Comparison of ENCODE assay signal across 29 mouse cellular contexts in genomic region chr1:89477033-89477432, GRCm38 (mm10). TPM values are rescaled to one million over a fixed set of nuclear protein-coding genes. Genes with fewer than 3 reads are reported as not detected.
A peak's percentile ranks its signal among the peaks of the same experiment; 100 is the strongest.
DNase-seq lines count a peak whose midpoint lies in the region; ATAC-seq and TF ChIP-seq lines count a peak whose summit lies in the region.
"Had no signal": no experiment of that assay in that cellular context is flagged by ENCODE, and none has a peak within 500 bp of the region (broad histone marks: within the 10 kb centered on the region; RNA-seq: fewer than 3 reads in every experiment).

No protein-coding gene starts in this region.

- no peaks in the 10 kb centered on the region for H3K9me3 ChIP-seq in hindbrain, embryonic 16.5 days (ENCODE audit: control insufficient read depth, low read length)
- no peaks in the 10 kb centered on the region for H3K9me3 ChIP-seq in hindbrain, embryonic 11.5 days (ENCODE audit: control insufficient read depth, low read length)
- H3K9me3 ChIP-seq in intestine, postnatal 0 days (ENCODE audit: control insufficient read depth), result no peaks in the 10 kb centered on the region
- H3K9me3 ChIP-seq in kidney, postnatal 0 days (replicated peaks; ENCODE audit: low read length), result no peaks in the 10 kb centered on the region
- H3K9me3 ChIP-seq in midbrain, embryonic 16.5 days (replicated peaks; ENCODE audit: control insufficient read depth, low read length, poor library complexity, severe bottlenecking), result no peaks in the 10 kb centered on the region
- H3K9me3 ChIP-seq: embryonic facial prominence, embryonic 12.5 days; heart, embryonic 13.5 days; hindbrain, embryonic 10.5 days; limb, embryonic 15.5 days; liver, embryonic 13.5 days; midbrain, embryonic 13.5 days had no signal

- no peak overlapping the region for H3K4me2 ChIP-seq in hindbrain, embryonic 16.5 days (ENCODE audit: low read length)
- H3K4me2 ChIP-seq in hindbrain, embryonic 11.5 days (replicated peaks; ENCODE audit: low read depth, low read length), result no peak overlapping the region
- H3K4me2 ChIP-seq in intestine, postnatal 0 days (replicated peaks; ENCODE audit: low read depth), result no peak overlapping the region
- H3K4me2 ChIP-seq in kidney, postnatal 0 days (ENCODE audit: low read length), result no peak overlapping the region
- H3K4me2 ChIP-seq in midbrain, embryonic 16.5 days (ENCODE audit: low read length), result no peak overlapping the region
- H3K4me2 ChIP-seq: embryonic facial prominence, embryonic 12.5 days; heart, embryonic 13.5 days; limb, embryonic 15.5 days; liver, embryonic 13.5 days; midbrain, embryonic 13.5 days had no signal

- H3K27ac ChIP-seq in hindbrain, embryonic 16.5 days (ENCODE audit: low read depth, low read length), result no peak overlapping the region
- H3K27ac ChIP-seq in hindbrain, embryonic 11.5 days (ENCODE audit: low read depth, low read length), result no peak overlapping the region
- peak overlapping the region; percentile 80 for H3K27ac ChIP-seq in intestine, postnatal 0 days (ENCODE audit: low read depth, low read length)
- H3K27ac ChIP-seq in kidney, postnatal 0 days, result no peak overlapping the region; the same call in 1 of the 2 replicates
- peak overlapping the region; percentile 88 for H3K27ac ChIP-seq in small intestine, adult 2 months (ENCODE audit: insufficient read depth, low read depth, low read length)
- no peak overlapping the region for H3K27ac ChIP-seq in midbrain, embryonic 16.5 days (ENCODE audit: low read length)
- H3K27ac ChIP-seq: embryonic facial prominence, embryonic 12.5 days; gastrocnemius, adult 2 months; heart, embryonic 13.5 days; hindbrain, embryonic 10.5 days; hindbrain, postnatal 0 days; limb, embryonic 15.5 days; liver, embryonic 13.5 days; macrophage; midbrain, embryonic 13.5 days had no signal

- DNase-seq in hindbrain, embryonic 11.5 days (ENCODE audit: low spot score), result no peak
- DNase-seq in kidney, postnatal 0 days (ENCODE audit: low spot score), result no peak
- no peak for DNase-seq in thymus, postnatal 14 days
- no peak for DNase-seq in heart, postnatal 10 days
- DNase-seq: adrenal gland, adult 2 months; cerebellum, adult 8-10 months; cerebellum, postnatal 36 days; embryo, embryonic 11 days; gastrocnemius, adult 2 months; heart, postnatal 14 days; liver, embryonic 13.5 days; lung, adult 18-20 months; right cerebral cortex, postnatal 25 days; spleen, adult 18-20 months had no signal

- intact Hi-C loops in heart, postnatal 10 days (cut with DNase I), result no loop called here

- no peaks in the 10 kb centered on the region for H3K27me3 ChIP-seq in hindbrain, embryonic 16.5 days (replicated peaks; ENCODE audit: control insufficient read depth, insufficient read depth, low read length)
- no peaks in the 10 kb centered on the region for H3K27me3 ChIP-seq in hindbrain, embryonic 11.5 days (ENCODE audit: control insufficient read depth, insufficient read depth, low read length)
- H3K27me3 ChIP-seq in intestine, postnatal 0 days (replicated peaks; ENCODE audit: control insufficient read depth, insufficient read depth, low read length), result no peaks in the 10 kb centered on the region
- H3K27me3 ChIP-seq in kidney, postnatal 0 days (ENCODE audit: insufficient read depth, low read length), result no peaks in the 10 kb centered on the region
- no peaks in the 10 kb centered on the region for H3K27me3 ChIP-seq in small intestine, adult 2 months (ENCODE audit: control insufficient read depth, insufficient read depth, low read length)
- no peaks in the 10 kb centered on the region for H3K27me3 ChIP-seq in midbrain, embryonic 16.5 days (ENCODE audit: control insufficient read depth, insufficient read depth, low read depth, low read length)
- H3K27me3 ChIP-seq: CH12.LX; embryonic facial prominence, embryonic 12.5 days; heart, embryonic 13.5 days; limb, embryonic 15.5 days; liver, embryonic 13.5 days; midbrain, embryonic 13.5 days had no signal

- no peak for TF ChIP-seq POLR2A in small intestine, adult 2 months (IDR thresholded peaks at IDR 0.05; ENCODE audit: low read depth, low read length)

- H3K4me3 ChIP-seq in hindbrain, embryonic 16.5 days (ENCODE audit: low read length), result no peak overlapping the region
- no peak overlapping the region for H3K4me3 ChIP-seq in hindbrain, embryonic 11.5 days (ENCODE audit: low read depth, low read length)
- H3K4me3 ChIP-seq in intestine, postnatal 0 days (ENCODE audit: low read depth, low read length), result no peak overlapping the region
- H3K4me3 ChIP-seq in kidney, postnatal 0 days (replicated peaks; ENCODE audit: low read depth, low read length), result no peak overlapping the region
- H3K4me3 ChIP-seq in small intestine, adult 2 months (ENCODE audit: low read depth, low read length), result no peak overlapping the region
- no peak overlapping the region for H3K4me3 ChIP-seq in midbrain, embryonic 16.5 days (ENCODE audit: low read depth, low read length)
- H3K4me3 ChIP-seq: embryonic facial prominence, embryonic 12.5 days; gastrocnemius, adult 2 months; heart, embryonic 13.5 days; hindbrain, embryonic 10.5 days; limb, embryonic 15.5 days; liver, embryonic 13.5 days; midbrain, embryonic 13.5 days had no signal

- WGBS in hindbrain, embryonic 16.5 days, result 94% methylated on average over 5 of the region's 5 CpGs
- WGBS in hindbrain, embryonic 11.5 days, result 92% methylated on average over 5 of the region's 5 CpGs
- WGBS in intestine, postnatal 0 days, result 45% methylated on average over 5 of the region's 5 CpGs
- WGBS in kidney, postnatal 0 days, result 68% methylated on average over 5 of the region's 5 CpGs
- WGBS in small intestine, adult 2 months, result 40% methylated on average over 5 of the region's 5 CpGs
- WGBS in midbrain, embryonic 16.5 days, result 94% methylated on average over 5 of the region's 5 CpGs

- H3K4me1 ChIP-seq in hindbrain, embryonic 16.5 days (ENCODE audit: control insufficient read depth, insufficient read depth, low read depth, low read length), result peaks cover 10% of the 10 kb centered on the region
- peaks cover 4% of the 10 kb centered on the region; the same call in 1 of the 2 replicates for H3K4me1 ChIP-seq in hindbrain, embryonic 11.5 days (replicated peaks; ENCODE audit: control insufficient read depth, insufficient read depth, low read length)
- H3K4me1 ChIP-seq in intestine, postnatal 0 days (replicated peaks; ENCODE audit: control insufficient read depth, insufficient read depth, low read length), result peaks cover 19% of the 10 kb centered on the region
- H3K4me1 ChIP-seq in kidney, postnatal 0 days (replicated peaks; ENCODE audit: insufficient read depth, low read length), result peaks cover 9% of the 10 kb centered on the region; the same call in 1 of the 2 replicates
- peaks cover 73% of the 10 kb centered on the region for H3K4me1 ChIP-seq in small intestine, adult 2 months (ENCODE audit: control insufficient read depth, insufficient read depth, insufficient read length, low read length)
- H3K4me1 ChIP-seq in midbrain, embryonic 16.5 days (ENCODE audit: control insufficient read depth, insufficient read depth, low read length), result peaks cover 2% of the 10 kb centered on the region; the same call in 1 of the 2 replicates

- no peaks in the 10 kb centered on the region for H3K36me3 ChIP-seq in hindbrain, embryonic 16.5 days (ENCODE audit: control insufficient read depth, insufficient read depth, low read length)
- H3K36me3 ChIP-seq in hindbrain, embryonic 11.5 days (ENCODE audit: control insufficient read depth, insufficient read depth, low read length), result no peaks in the 10 kb centered on the region
- H3K36me3 ChIP-seq in intestine, postnatal 0 days (ENCODE audit: control insufficient read depth, insufficient read depth), result no peaks in the 10 kb centered on the region
- H3K36me3 ChIP-seq in kidney, postnatal 0 days (ENCODE audit: insufficient read depth, low read length), result no peaks in the 10 kb centered on the region
- H3K36me3 ChIP-seq in small intestine, adult 2 months (ENCODE audit: control insufficient read depth, insufficient read depth, low read length), result no peaks in the 10 kb centered on the region
- no peaks in the 10 kb centered on the region for H3K36me3 ChIP-seq in midbrain, embryonic 16.5 days (ENCODE audit: control insufficient read depth, insufficient read depth, low read length)
- H3K36me3 ChIP-seq: embryonic facial prominence, embryonic 12.5 days; heart, embryonic 13.5 days; hindbrain, embryonic 10.5 days; limb, embryonic 15.5 days; liver, embryonic 13.5 days; midbrain, embryonic 13.5 days had no signal

- ATAC-seq in hindbrain, embryonic 16.5 days, result 0 out of 2 replicates have a peak, but pooled peaks have one; percentile 12
- ATAC-seq in hindbrain, embryonic 11.5 days (ENCODE audit: low FRiP score), result no peak
- ATAC-seq in intestine, postnatal 0 days, result peak; percentile 88
- ATAC-seq in kidney, postnatal 0 days (replicated peaks; ENCODE audit: low FRiP score, low read depth), result peak; percentile 74
- no peak for ATAC-seq in midbrain, embryonic 16.5 days
- ATAC-seq: activated CD4-positive, CD25-positive, alpha-beta regulatory T cell, adult 4 months; forebrain, embryonic 14.5 days; hindbrain, postnatal 0 days; lung, postnatal 0 days; midbrain, embryonic 13.5 days had no signal

- 0 out of 2 replicates have a peak, but pooled peaks have one; percentile 22 for TF ChIP-seq CTCF in intestine, postnatal 0 days (IDR thresholded peaks at IDR 0.05; ENCODE audit: low read depth)
- no peak for TF ChIP-seq CTCF in kidney, postnatal 0 days (IDR thresholded peaks at IDR 0.05; ENCODE audit: low read depth)
- no peak for TF ChIP-seq CTCF in small intestine, adult 2 months (IDR thresholded peaks at IDR 0.05; ENCODE audit: extremely low read depth, insufficient read length, insufficient replicate concordance, low read depth, low read length)

- no peak overlapping the region for H3K9ac ChIP-seq in hindbrain, embryonic 16.5 days (ENCODE audit: low read depth, low read length)
- H3K9ac ChIP-seq in hindbrain, embryonic 11.5 days (ENCODE audit: low read depth, low read length), result no peak overlapping the region
- no peak overlapping the region for H3K9ac ChIP-seq in intestine, postnatal 0 days (ENCODE audit: low read depth, low read length)
- no peak overlapping the region for H3K9ac ChIP-seq in kidney, postnatal 0 days (ENCODE audit: low read depth, low read length)
- H3K9ac ChIP-seq in midbrain, embryonic 16.5 days (ENCODE audit: low read depth, low read length), result no peak overlapping the region
- H3K9ac ChIP-seq: embryonic facial prominence, embryonic 12.5 days; heart, embryonic 13.5 days; limb, embryonic 15.5 days; liver, embryonic 13.5 days; midbrain, embryonic 13.5 days had no signal

RNA-seq across cellular contexts. Expression of gene Agap1, which starts 22.4 kb away (rescaled TPM):
- 31.9 and 33.7 TPM in 2 replicates for polyA plus RNA-seq in hindbrain, embryonic 16.5 days (2015; fragmentation: Nextera tagmentation; extraction: Ambion mirVana)
- 34.7 and 41.4 TPM in 2 replicates for polyA plus RNA-seq in hindbrain, embryonic 11.5 days (2014; fragmentation: Nextera tagmentation; extraction: Ambion mirVana)
- polyA plus RNA-seq in intestine, postnatal 0 days (2015; fragmentation: Nextera tagmentation; extraction: Ambion mirVana), result 6.1 and 7.0 TPM in 2 replicates
- 8.5 and 8.7 TPM in 2 replicates for polyA plus RNA-seq in kidney, postnatal 0 days (2015; fragmentation: Nextera tagmentation; extraction: Ambion mirVana)
- 10.5 and 27.8 TPM in 2 replicates for polyA plus RNA-seq in small intestine, adult 2 months (2012; rRNA removed)
- total RNA-seq in heart, postnatal 10 days (2021), result 10 to 100 TPM; 54.4 to 57.6 TPM
- 40.8 and 47.7 TPM in 2 replicates for polyA plus RNA-seq in midbrain, embryonic 16.5 days (2015; fragmentation: Nextera tagmentation; extraction: Ambion mirVana)
- total RNA-seq: CH12.LX had no signal

Comparison
In these comparisons a context has a peak if more than half of its experiments do, and no peak if none do; other contexts are left out.
1. ATAC-seq: peak in hindbrain, embryonic 16.5 days (single experiment), intestine, postnatal 0 days (single experiment) and kidney, postnatal 0 days (single experiment); none in hindbrain, embryonic 11.5 days (single experiment) and midbrain, embryonic 16.5 days (single experiment).
2. H3K27ac ChIP-seq: peak in intestine, postnatal 0 days (single experiment) and small intestine, adult 2 months (single experiment); none in hindbrain, embryonic 16.5 days (single experiment), hindbrain, embryonic 11.5 days (single experiment), kidney, postnatal 0 days (single experiment) and midbrain, embryonic 16.5 days (single experiment).